Mouse (Mus musculus) heart, embryonic 12.5 days (tissue): ENCODE data around the gene Hivep2. TPM values are rescaled to one million over a fixed set of nuclear protein-coding genes. Genes with fewer than 3 reads are reported as not detected.
A peak's percentile ranks its signal among the peaks of the same experiment; 100 is the strongest.

Experiments used
- ATAC-seq: fragments of 200-750 bp; cut with Nextera tagmentation; 2 replicates; pipeline ENCODE4 v1.8.0; 2017; ENCODE audit warnings: moderate TSS enrichment, moderate library complexity; ENCODE audit not compliant: insufficient number of reproducible peaks, low FRiP score
- H3K27ac ChIP-seq: fragments of 300-500 bp; sonication (generic); 2 replicates; pipeline ENCODE4 v1.5.1; 2016; ENCODE audit warnings: mild to moderate bottlenecking, moderate library complexity; ENCODE audit not compliant: poor library complexity, severe bottlenecking
- H3K27me3 ChIP-seq: fragments of 300-500 bp; sonication (generic); replicated peaks from 2 replicates; pipeline ENCODE4 v1.6.1; 2016; ENCODE audit warnings: mild to moderate bottlenecking, moderate library complexity
- H3K36me3 ChIP-seq: fragments of 300-500 bp; sonication (generic); 2 replicates; pipeline ENCODE4 v1.6.1; 2016; ENCODE audit warnings: mild to moderate bottlenecking, moderate library complexity
- H3K4me1 ChIP-seq: fragments of 300-500 bp; sonication (generic); replicated peaks from 2 replicates; pipeline ENCODE4 v1.6.1; 2016; ENCODE audit warnings: mild to moderate bottlenecking
- H3K4me2 ChIP-seq: fragments of 300-500 bp; sonication (generic); 2 replicates; pipeline ENCODE4 v1.6.1; 2016; ENCODE audit warnings: mild to moderate bottlenecking, moderate library complexity
- H3K4me3 ChIP-seq: fragments of 300-500 bp; sonication (generic); 2 replicates; pipeline ENCODE4 v1.5.1; 2016; ENCODE audit warnings: mild to moderate bottlenecking
- H3K9ac ChIP-seq: fragments of 300-500 bp; sonication (generic); 2 replicates; pipeline ENCODE4 v1.6.1; 2016; ENCODE audit warnings: mild to moderate bottlenecking, moderate library complexity
- H3K9me3 ChIP-seq: fragments of 300-500 bp; sonication (generic); replicated peaks from 2 replicates; pipeline ENCODE4 v1.6.1; 2016; ENCODE audit warnings: mild to moderate bottlenecking, moderate library complexity
- WGBS: fragments of 180-500 bp; shearing (Covaris S2); methylation state at CpG from one replicate; pipeline ENCODE4 v1.1.7; 2016; 5-methylcytosine and 5-hydroxymethylcytosine counted together
- polyA plus RNA-seq: library from polyadenylated mRNA; unstranded; fragments of >200 nt; fragmentation: Nextera tagmentation; extraction: Ambion mirVana; gene quantifications from 2 replicates; pipeline ENCODE4 v1.2.1, GENCODE M21; 2016

The Hivep2 gene
- polyA plus RNA-seq, 1 experiment from 2014 or later = 5.3 TPM

DNA sequence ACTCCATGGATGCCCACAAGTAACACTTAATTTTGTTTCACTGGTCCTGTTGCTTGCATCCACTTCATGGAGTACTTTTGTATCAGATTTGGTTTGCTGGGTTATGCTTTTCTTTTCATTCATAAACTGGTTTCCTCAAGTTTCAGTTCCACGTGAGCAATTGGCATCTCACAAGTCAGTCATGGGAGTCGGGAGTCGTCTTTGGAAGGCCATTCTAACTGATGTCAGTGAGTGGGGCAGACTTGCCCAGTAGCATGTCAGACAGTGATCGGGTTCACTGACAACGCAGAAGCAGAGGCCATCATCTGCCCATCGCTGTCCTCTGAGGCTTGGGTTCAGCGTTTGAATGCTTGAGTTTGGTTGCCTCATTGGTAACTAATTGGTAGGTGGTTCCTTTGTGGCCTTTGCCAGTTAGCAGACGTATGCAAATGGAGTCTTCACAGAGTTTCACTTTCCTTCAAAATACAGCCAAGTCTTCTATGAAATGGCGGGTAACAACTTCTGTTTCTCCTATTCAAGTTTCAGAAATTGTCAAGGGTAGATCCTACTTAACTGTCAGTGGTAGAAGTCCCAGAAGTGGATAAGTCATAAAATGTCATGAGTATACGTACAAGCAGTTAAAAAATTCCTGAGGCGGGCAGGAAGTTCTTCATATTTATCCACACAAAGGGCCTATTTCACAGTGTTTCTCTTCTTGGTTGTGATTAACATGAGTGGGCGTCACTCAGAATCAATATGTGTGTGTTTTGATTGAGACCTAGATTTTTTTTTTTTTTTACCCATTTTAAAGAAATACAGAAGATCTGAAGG, 76.9 kb downstream of the Hivep2 start:
- H3K27ac ChIP-seq = no peak overlapping the region
- H3K4me3 ChIP-seq = no peak overlapping the region
- peaks cover 51% of the 10 kb centered on the region for H3K4me1 ChIP-seq
- ATAC-seq = no peak
- no peak overlapping the region for H3K4me2 ChIP-seq
- no peaks in the 10 kb centered on the region for H3K36me3 ChIP-seq
- H3K9ac ChIP-seq = no peak overlapping the region
- H3K9me3 ChIP-seq = no peaks in the 10 kb centered on the region
- WGBS = 81% methylated on average over 12 of the region's 12 CpGs
- no peaks in the 10 kb centered on the region for H3K27me3 ChIP-seq

DNA sequence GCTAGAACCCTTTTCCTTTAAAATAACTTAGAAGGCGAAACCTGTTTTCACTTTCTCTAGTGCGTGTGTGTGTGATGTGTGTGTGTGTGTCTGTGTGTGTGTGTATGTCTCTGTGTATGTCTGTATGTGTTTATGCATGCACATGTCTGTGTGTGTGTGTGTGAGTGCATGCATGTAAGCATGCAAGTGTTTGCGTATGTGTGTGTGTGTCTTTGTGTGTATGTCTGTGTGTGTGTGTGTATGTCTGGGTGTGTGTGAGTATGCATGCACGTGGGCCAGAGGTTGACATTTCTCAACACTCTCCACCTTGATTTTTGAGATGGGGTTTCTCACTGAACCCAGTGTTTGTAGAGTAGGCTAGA, 77.5 kb downstream of the Hivep2 start:
- H3K27me3 ChIP-seq = no peaks in the 10 kb centered on the region
- no peaks in the 10 kb centered on the region for H3K36me3 ChIP-seq
- H3K4me1 ChIP-seq = peaks cover 56% of the 10 kb centered on the region
- H3K27ac ChIP-seq = no peak overlapping the region
- no peaks in the 10 kb centered on the region for H3K9me3 ChIP-seq
- no peak for ATAC-seq
- 88% methylated on average over 4 of the region's 4 CpGs for WGBS
- no peak overlapping the region for H3K4me2 ChIP-seq
- H3K4me3 ChIP-seq = no peak overlapping the region
- no peak overlapping the region for H3K9ac ChIP-seq

DNA sequence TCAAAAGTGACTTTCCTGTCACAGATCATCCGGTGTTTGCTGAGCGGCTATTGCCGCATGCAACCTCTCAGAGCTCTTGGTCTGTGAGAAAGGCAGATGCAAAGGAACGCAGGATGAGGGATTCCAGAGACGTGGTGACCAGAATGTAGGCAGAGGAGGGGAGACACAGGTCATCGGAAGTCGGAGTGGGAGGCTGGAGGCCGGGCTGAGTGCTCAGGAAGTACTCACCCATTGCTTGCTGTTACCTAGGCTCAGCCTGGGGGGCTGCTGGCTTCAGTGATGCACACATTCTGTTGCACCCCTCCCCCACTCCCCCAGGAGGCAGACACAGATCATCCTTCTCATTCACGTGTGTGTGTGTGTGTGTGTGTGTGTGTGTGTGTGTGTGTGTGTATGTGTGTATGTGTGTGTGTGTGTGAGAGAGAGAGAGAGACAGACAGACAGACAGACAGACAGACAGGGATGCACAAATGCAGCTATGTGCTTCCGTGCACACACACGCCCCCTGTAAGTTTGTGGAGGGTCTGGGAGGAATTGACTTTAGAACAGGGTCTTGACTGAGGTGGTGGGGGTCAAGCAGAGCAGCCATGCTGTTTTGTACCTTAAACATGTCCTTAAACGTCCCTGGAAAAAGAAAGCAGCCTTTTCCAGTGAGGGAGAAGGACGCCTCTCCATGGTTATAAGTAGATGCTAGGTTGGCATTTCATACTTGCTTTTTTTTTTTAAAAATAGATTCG, 78.3 kb downstream of the Hivep2 start:
- 29% methylated on average over 14 of the region's 14 CpGs for WGBS
- H3K27me3 ChIP-seq = no peaks in the 10 kb centered on the region
- 0 out of 2 replicates have a peak overlapping the region, but pooled peaks have one; percentile 7 for H3K4me2 ChIP-seq
- no peak overlapping the region for H3K4me3 ChIP-seq
- no peaks in the 10 kb centered on the region for H3K36me3 ChIP-seq
- no peak overlapping the region for H3K27ac ChIP-seq
- no peak for ATAC-seq
- H3K9me3 ChIP-seq = no peaks in the 10 kb centered on the region
- peaks cover 65% of the 10 kb centered on the region for H3K4me1 ChIP-seq
- no peak overlapping the region for H3K9ac ChIP-seq

DNA sequence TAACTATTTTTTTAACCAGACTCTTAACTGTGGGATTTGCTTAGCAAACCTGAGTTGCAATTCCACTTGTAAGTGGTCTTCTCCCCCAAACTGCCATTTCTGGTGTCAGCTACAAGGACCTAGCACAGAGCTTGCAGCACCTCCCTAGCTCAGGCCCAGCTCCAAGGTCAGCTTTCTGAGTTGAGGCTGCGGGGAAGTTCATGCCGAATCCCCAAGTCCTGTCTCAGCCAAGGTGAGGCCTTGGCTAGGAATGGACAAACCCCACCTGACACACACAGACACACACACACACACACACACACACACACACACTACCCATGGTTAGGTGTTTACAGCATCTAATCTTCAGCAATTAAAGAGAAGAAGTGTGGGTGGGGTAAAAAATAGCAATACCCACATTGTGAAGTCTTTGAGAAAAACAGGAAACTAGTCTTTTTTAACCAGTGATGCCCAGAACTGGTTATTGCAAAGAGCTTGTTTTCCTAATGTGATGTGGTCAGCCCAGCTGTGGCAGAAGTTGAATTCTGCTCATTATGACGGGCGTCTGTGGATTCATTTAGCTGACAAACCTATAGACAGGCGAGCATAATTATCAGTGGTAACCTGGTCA, 79.0 kb downstream of the Hivep2 start:
- peak overlapping the region; percentile 38; the same call in 1 of the 2 replicates for H3K27ac ChIP-seq
- no peak overlapping the region for H3K9ac ChIP-seq
- ATAC-seq = no peak
- no peak overlapping the region for H3K4me2 ChIP-seq
- H3K4me3 ChIP-seq = no peak overlapping the region
- peaks cover 66% of the 10 kb centered on the region for H3K4me1 ChIP-seq
- 67% methylated on average over 5 of the region's 5 CpGs for WGBS
- no peaks in the 10 kb centered on the region for H3K9me3 ChIP-seq
- no peaks in the 10 kb centered on the region for H3K27me3 ChIP-seq
- H3K36me3 ChIP-seq = no peaks in the 10 kb centered on the region

DNA sequence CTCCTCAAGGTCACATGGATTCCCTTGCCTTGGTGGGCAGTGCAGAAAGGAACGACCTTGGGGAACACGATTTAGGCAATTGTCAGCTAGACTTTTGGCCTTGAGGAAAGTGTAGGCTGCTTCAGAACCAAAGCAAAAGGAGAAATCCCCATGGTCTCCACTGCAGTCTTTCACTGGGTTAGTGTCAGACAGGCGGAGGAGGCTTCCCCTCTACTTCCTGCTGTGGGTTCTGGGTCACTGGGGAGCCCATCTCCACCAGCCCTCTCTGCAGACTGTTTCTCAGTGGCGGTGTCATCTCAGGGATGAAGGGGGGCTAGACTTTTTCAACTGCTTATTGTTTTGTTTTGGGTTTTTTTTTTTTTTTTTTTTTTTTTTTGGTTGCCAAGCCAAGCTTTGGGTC, 79.9 kb downstream of the Hivep2 start:
- no peaks in the 10 kb centered on the region for H3K27me3 ChIP-seq
- no peak overlapping the region for H3K9ac ChIP-seq
- no peak overlapping the region for H3K4me3 ChIP-seq
- H3K4me2 ChIP-seq = no peak overlapping the region
- peaks cover 65% of the 10 kb centered on the region for H3K4me1 ChIP-seq
- H3K27ac ChIP-seq = peak overlapping the region; percentile 74
- no peaks in the 10 kb centered on the region for H3K9me3 ChIP-seq
- WGBS = 29% methylated on average over 4 of the region's 4 CpGs
- no peak for ATAC-seq
- H3K36me3 ChIP-seq = no peaks in the 10 kb centered on the region

DNA sequence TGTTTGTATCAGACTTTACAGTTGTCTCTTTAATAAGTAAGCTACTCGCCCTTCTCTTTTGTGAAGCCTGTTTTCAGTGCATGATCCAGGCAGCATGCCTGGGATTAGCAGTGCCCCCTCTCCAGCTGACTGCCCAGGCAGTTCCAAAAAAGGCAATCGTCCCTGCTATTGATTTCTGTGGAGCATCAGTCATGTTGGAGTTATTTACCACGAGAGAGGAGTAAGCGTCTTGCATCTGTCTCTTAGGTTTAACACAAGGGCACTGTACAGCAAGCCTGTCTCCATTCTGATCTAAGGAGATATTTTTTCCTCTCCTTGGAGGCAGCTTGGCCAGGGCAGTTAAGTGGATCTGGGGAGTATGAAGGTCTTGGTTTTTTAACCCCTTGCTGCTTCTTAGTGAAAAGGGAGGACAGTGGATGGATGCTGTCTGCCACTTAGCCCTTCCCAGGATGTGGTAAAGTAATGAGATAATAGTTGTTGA, 80.3 kb downstream of the Hivep2 start:
- H3K4me2 ChIP-seq = peak overlapping the region; percentile 9; the same call in 1 of the 2 replicates
- no peak for ATAC-seq
- peak overlapping the region; percentile 74 for H3K27ac ChIP-seq
- H3K4me3 ChIP-seq = no peak overlapping the region
- no peaks in the 10 kb centered on the region for H3K9me3 ChIP-seq
- no peaks in the 10 kb centered on the region for H3K36me3 ChIP-seq
- no peak overlapping the region; the same call in 1 of the 2 replicates for H3K9ac ChIP-seq
- peaks cover 60% of the 10 kb centered on the region for H3K4me1 ChIP-seq
- 16% methylated on average over 4 of the region's 4 CpGs for WGBS
- no peaks in the 10 kb centered on the region for H3K27me3 ChIP-seq

DNA sequence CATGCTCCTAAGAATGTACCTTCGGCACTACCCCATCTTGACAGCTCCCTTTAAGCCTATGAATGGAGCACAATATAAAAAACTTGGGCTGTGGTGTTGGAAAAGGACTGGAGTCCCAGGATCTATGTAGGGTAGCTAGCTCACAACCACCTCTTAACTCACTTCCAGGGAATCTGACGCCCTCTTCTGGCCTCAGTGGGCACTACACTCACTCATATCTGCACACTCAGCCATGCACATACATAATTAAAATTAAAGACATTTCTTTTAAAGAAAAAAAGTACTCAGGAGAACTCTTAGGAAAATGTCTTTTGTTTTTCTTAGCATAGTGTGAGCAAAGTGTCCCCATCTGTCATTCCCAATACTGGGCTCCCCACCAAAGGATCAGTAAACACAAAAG, 81.1 kb downstream of the Hivep2 start:
- no peak overlapping the region for H3K4me2 ChIP-seq
- 66% methylated on average over 2 of the region's 2 CpGs for WGBS
- no peak for ATAC-seq
- no peaks in the 10 kb centered on the region for H3K27me3 ChIP-seq
- no peaks in the 10 kb centered on the region for H3K36me3 ChIP-seq
- H3K9ac ChIP-seq = no peak overlapping the region
- no peak overlapping the region for H3K27ac ChIP-seq
- H3K9me3 ChIP-seq = no peaks in the 10 kb centered on the region
- H3K4me1 ChIP-seq = peaks cover 54% of the 10 kb centered on the region
- no peak overlapping the region for H3K4me3 ChIP-seq

- H3K36me3 ChIP-seq = no peaks in the 10 kb centered on the region
- peak overlapping the region; percentile 52 for H3K27ac ChIP-seq
- peak overlapping the region; percentile 38 for H3K4me2 ChIP-seq
- H3K4me1 ChIP-seq = peaks cover 54% of the 10 kb centered on the region
- peak overlapping the region; percentile 20; the same call in 1 of the 2 replicates for H3K9ac ChIP-seq
- 16% methylated on average over 2 of the region's 2 CpGs for WGBS
- H3K9me3 ChIP-seq = no peaks in the 10 kb centered on the region
- no peaks in the 10 kb centered on the region for H3K27me3 ChIP-seq
- ATAC-seq = peak; percentile 43; the same call in 1 of the 2 replicates
- H3K4me3 ChIP-seq = no peak overlapping the region
Observed at GRCm38 (mm10) chr10:14047661-14048060, 81.8 kb downstream of the Hivep2 start.

- H3K4me1 ChIP-seq = peaks cover 56% of the 10 kb centered on the region
- no peaks in the 10 kb centered on the region for H3K36me3 ChIP-seq
- peak overlapping the region; percentile 29 for H3K4me2 ChIP-seq
- 0 out of 2 replicates have a peak, but pooled peaks have one; percentile 43 for ATAC-seq
- no peaks in the 10 kb centered on the region for H3K27me3 ChIP-seq
- WGBS = 32% methylated on average over 5 of the region's 5 CpGs
- peak overlapping the region; percentile 52 for H3K27ac ChIP-seq
- no peaks in the 10 kb centered on the region for H3K9me3 ChIP-seq
- H3K4me3 ChIP-seq = no peak overlapping the region
- H3K9ac ChIP-seq = no peak overlapping the region
Observed at GRCm38 (mm10) chr10:14048322-14048915, 82.5 kb downstream of the Hivep2 start.

DNA sequence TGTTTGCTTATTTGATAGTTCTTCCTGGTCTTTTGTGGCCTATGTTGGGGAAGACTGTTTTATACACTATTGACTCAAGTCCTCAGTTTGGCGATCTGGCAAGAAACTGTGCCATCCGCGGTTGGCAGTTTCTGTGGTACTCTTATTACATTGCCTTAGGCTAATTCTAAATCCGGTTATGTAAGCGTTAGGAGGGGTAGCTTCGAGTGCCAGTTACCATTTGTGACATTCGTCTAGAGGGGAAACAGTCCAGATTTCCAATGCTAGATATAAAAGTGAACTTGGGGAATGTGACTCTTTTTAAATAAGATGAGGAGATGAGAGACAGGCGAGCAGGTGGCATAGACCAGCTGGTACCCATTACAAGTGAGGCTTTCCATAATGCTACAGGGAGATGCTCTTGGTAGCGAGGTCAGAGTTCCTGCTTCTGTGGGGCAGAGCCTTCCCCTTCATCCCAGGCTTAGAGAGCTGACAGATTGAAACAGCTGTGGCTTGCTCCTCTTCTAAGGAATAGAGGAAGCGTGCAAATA, 83.1 kb downstream of the Hivep2 start:
- 82% methylated on average over 10 of the region's 10 CpGs for WGBS
- H3K4me2 ChIP-seq = no peak overlapping the region

More for the DNA sequence above, 83.1 kb downstream of the Hivep2 start:
- Histone ChIP-seq H3K27me3 (no peaks in the 10 kb centered on the region), H3K9me3 (no peaks in the 10 kb centered on the region), H3K36me3 (no peaks in the 10 kb centered on the region), H3K4me1 (peaks cover 52% of the 10 kb centered on the region), H3K27ac (peak overlapping the region; percentile 52), H3K9ac (no peak overlapping the region), H3K4me3 (no peak overlapping the region)
- no peak for ATAC-seq
